Mouse (Mus musculus): ENCODE results near the gene Fbxw5.

Gene Fbxw5

DNA sequence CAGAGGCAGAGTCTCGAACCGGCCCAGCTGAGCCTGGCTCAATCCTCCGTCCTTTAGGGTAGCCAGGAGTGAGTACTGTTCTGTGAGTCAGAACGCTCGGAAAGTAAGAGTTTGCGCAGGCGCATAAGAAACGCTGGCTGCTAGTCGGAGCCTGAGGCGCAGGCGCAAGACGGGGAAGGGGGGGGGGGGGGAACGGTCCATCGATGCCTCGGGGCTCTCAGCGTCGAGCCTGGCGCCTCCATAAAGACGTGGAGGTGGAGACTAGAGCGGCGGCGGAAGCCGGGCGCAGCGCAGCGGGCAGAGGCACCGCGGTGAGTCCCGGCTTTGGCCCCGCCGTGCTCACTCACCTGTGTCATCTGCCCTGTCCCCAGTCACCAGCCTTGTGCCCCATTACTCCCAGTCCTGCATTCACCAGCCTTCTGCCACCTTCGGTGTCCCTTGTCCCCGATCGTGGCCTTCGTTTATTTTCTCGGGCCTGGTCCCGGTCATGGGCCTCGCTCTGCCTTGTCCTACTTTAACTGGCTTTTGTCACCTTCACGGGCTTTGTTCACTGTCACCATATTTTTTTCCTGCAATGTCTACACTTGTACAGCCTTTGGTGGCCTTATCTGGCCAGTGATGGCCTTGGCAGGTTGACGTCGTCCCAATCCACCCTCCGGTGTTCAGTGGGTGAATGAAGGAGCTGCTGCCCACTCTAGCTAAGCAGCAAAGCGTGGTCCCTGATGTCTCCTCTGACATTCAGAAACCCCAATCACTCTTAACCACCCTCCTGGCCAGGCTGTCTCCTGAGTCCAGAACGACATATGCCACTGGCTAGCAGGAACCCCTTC is at the start of gene Fbxw5:
Gene Fbxw5, plus strand, starts transcription at position 175 of the 830 bp plus-strand sequence.
- peak; percentile 93 for DNase-seq

DNA sequence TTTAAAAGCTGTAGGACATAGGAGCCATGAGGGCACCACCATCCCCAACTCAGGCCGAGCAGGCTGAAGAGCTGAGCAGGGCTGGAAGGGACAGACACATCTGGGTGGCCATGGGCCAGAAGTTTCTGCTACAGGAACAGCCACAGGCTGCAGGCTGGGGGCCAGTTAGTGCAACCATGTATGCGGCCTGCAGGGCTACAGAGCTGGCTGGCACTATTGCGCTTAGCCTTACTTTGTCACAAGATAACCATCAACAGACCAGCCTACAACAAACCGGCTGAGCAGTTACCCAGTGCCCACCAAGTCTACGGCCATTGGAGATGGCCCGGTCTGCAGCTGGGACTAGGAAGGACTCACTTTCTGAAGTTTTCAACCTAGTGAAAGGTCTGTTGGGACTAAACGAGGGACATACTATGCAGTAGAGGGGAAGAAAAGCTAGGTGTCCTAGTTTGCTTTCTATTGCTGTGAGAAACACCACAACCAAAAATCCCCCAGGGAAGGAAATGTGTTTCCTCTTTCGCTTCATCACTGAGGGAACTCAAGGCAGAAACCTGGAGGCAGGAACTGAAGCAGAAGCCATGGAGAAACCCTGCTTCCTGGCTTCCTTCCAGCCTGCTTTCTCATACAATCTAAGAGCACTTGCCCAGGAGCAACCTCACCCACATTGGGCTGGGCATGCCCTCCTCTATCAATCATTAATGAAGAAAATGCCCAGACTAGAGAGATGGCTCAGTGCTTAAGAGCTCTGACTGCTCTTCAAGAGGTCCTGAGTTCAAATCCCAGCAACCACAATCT is 49.5 kb upstream of the Fbxw5 start:
- DNase-seq, result peak; percentile 46

DNA sequence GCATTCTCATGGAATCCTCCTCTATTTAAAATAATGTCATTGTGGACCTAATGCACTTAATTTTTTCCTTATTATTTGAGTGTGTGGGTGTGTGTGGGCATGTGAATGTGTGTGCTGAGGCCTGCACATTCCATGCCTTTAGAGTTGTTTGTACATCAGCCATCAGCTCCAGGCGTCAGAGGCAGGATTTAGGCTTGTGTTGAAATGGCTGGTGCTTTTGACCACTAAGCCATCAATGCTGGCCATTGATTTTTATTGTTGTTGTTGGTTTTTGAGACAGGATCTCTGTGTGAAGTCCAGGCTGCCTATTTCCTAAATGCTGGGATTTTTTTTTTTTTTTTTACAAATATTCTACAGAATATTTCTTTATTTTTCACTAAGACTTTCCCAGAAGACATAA is 47.6 kb upstream of the Fbxw5 start:
- DNase-seq, result no peak

DNA sequence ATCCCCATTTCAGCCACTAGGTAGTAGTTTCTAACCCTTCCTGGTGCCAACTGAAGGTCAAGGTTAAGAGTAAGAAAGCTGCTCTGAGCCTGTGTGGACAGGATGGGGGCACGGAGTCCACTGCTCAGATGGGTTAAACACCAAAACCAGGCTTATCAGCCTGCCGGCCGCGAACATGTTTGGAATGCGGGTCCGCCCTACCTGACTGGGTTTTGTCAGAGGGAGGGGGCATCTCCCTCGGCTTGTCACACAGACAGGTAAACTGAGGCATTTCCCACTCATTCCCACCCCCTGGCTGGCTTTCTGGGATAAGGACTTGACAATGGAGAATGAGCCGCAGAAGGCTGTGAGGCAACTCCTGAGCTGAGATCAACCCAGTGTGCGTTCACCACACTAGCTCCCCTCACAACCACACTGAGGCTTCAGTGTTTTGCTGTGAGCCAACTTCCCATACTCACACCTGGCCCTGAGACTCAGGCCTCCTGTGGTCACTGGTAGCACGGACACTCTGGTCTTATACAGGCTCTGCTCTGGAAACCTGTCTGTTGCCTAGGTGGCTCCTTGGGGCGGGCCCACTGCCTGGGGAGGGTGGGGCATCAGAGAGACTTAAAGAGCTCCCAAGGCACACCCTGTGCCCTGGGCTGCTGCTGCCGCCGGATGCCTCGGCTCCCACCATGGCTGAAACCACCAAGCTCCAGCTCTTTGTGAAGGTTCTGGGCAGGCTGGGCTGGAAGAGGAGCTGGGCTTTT is 44.2 kb upstream of the Fbxw5 start, which contains the start of gene Clic3:
Gene Clic3, plus strand, starts transcription at position 634 of the 749 bp plus-strand sequence.
- peak; percentile 89 for DNase-seq

DNA sequence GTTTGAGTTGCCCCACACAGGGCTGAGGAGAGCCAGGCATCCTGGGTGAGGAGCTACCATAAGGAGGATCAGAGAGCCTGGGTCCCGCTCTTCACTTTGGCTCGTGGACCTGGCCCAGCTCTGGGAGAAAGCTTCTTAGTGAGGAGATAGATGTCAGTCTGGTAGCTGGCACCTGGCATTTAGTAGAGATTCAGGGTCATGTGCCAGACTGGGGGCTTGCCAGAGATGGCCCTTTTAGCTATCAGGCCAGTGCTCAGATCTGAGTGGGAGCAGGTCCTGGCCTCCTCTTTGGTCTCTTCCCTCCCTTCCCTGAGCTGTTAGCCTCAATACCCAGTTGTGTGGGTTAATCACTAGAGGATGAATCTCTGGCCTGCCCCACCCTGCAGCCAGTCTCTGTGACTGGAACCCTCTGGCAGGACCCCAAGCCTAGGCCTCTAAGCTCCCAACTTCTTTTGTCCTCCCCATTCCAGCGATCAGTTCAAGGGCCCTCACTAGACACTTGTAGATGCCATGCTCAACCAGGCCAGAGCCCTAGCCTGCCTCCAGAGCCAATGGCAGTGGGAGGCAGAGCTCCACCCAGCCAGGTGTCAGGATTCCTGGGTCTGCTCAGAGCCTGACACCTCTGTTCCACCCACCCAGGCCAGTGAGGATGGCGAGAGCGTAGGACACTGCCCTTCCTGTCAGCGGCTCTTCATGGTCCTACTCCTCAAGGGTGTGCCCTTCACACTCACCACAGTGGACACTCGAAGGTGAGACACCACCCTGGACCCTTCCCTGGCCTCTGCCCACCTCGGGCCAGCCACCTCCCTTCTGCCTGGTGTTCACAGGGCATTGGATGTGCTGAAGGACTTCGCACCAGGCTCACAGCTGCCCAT is 43.3 kb upstream of the Fbxw5 start:
- DNase-seq, result peak; percentile 86

DNA sequence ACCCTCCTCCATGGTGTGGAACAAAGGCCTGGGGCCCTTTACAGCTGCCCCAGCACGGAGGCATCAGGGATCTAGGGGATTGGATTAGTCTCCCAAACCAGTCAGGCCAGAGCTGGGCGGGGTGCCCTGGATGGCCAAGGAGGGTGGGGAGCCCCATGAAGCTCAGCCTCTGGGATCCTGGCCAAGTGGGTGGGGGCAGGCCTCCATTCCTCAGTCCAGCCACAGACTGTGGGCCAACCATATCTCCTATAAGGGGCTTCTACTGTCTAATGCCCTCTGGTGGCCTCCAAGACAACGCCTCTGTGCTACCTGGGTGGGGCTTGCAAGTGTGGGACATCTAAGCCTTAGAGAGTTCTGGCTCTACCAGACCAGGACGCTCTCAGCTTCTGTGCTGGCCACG is 41.6 kb upstream of the Fbxw5 start:
- peak; percentile 81 for DNase-seq

DNA sequence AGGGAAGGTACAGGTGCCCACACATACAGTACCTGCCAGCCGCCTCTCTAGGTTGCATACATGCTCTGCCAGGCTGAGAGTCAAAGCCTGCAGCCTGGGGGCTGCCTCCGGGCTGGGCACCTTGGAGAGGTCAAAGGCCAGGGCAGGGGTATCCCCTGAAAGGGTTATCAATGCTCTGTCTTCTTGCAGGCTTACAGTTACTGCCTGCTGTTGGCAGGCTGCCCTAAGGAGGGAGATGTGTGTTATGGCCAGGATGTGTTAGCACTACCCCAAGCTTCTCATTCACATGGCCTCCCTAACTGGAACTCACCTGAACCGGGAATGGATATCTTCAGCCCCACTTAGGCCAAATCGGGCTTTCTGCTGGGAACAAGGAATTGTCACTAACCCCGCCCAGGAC is 40.4 kb upstream of the Fbxw5 start:
- no peak for DNase-seq

DNA sequence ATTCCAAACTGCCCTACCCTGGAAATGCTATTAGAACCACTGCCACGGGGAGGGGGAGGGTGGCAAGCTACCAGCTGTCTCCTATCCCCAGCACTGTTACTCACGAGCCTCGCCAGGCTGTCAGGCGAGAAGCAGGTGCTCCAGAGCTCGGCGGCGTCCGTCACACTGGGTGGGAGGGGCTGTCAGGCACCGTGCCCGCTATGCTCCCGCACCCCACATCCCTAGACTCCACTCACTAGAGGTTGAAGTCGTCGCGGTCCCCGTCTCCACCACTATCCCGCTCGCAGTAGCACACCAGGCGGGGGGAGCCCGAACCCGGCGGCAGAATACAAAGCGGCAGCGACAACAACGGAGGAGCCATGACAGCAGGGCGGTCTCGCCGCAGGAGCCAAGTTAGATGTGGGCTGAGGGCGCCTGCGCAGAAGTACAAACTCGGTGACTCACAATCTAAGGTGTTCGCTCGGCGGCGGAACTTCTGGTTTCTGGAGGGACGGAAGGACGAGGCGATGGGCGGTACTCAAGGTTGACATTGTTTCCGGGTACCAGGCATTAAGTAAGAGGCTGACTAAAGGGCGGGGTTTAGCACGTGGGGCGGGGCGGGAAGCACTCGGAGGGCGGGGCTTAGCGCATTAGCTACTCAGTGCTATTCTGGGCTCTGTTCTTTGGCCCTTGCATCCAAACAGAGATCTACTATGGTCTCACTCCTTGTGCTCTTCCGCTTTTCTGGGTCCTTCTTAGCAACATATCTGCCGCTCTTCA is 39.8 kb upstream of the Fbxw5 start, which contains the start of gene Paxx:
Gene Paxx, minus strand, starts transcription at position 544 of the 759 bp plus-strand sequence.
- DNase-seq, result peak; percentile 98

DNA sequence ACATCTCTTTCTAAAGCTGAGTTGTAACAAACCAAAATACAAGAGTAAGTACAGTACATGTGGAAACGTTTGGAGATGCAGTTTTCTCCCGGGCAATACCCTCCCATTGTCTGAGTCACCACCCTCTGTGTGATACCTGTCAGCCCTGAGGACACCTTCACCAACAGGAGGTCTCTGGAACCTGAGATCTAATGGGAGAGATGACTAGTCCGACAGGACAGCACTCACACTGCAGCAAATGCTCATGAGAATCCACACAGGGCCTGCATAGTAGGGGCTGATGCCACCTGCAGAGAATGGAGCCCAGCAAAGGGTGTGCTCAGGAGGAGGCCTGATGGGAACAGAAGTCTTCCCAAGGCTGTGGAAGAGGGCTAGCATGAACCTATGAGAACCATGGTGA is 39.1 kb upstream of the Fbxw5 start:
- no peak for DNase-seq

DNA sequence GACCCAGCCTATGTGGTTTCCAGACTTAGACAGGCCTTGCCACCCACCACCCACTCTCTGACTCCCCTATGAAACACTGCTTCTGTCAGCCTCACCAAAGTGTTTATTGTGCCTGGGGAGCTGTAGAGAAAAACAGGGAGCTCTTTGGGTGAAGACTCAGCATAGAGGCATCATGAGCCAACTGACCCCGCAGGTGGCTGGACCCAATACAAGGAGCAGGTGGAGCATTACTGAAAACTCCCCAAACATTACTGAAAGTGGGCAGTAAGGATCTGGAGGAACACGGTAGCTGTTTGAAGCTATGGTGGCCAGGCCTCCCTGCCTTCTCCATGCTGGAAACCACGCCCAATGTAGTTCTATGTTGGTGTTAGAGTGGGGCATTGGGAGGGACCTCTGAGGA is 36.9 kb upstream of the Fbxw5 start:
- DNase-seq, result no peak

DNA sequence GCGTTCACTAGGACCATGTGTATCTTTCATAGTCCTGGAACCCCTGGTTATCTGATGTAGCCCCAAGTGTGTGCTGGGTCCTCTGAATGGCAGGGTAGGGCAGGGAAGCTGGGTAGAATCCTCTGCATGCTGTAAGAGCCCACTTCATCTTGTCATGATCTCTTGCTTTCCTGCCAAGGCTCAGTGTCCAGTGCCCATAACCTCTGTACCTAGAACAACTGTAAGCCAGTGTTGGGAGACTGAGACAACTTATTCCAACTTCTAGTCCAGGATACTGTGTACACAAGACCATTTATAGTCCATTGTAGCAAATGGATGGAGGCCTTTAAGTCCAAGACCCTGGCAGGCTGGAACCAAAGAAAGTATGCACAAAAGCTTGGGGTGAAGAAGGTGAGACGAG is 35.3 kb upstream of the Fbxw5 start:
- no peak for DNase-seq

DNA sequence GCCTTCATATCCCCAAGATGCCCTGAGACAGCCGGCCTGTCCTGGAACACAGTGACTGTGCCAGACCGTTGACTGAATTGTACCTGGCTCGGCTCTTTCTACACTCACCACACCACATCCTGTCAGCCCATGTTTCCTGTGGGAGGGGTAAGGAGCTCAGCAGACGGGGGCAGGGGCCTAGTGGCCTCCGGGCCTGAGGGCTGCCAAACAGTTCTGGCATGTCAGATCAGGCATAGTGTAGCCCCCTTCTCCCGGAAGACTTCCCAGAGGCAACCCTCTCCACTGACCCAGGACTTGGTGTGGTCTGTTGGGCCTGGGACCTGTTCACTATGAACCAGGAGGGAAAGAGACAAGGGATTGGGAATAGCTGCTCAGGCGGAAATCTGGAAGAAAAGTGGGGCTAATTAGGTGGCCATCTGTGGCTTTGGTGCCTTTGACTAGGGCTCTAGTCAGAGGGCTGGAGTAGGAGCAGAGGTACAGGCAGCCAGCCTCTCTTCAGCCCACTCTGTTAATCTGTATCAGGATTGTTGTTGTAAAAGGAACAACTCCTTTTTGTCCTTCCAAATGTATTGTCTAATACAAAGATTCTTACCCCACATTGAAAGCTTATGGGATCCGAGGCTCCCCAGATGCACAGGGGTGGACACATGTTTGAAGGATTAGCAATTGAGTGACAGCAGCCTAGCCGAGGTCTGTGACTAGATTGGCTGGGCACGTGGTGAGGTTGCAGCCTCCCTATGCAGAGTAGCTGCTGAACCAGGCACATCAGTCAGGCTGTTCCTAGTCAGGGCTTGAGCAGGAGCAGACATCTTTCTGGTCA is 34.5 kb upstream of the Fbxw5 start:
- peak; percentile 35 for DNase-seq

DNA sequence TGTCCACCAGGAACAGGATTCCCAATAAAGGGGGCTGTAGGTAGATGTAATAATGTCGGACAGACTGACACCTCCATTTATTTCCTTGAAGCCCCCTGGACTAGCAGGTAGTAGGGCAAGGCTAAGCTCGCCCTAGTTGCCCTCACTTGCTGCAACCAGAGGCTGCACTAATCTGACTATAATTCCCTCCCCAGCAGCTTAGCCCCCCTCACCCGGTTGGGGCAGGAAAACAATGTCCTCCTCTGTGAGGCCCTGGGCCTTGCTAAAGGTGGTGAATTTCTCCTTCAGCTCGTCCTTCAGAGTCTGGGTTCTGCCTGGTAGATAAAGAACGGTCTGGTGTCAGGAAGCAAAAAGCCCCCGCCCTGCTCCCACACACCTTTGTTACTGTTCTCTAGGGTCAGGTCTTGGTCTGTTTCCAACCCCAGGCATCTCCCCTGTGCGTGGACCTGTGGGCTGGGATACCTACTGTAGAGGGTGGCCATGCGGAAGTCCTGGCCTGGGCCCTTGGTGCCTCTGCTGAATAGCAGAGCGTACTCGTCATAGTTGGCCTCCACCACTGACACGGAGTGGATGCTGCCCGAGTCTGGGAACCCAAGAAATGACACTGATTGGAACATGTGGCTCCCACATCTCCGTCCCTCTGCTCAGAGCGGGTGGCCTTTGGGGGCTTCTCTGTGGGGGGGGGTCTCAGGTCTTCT is 32.8 kb upstream of the Fbxw5 start:
- DNase-seq, result no peak

DNA sequence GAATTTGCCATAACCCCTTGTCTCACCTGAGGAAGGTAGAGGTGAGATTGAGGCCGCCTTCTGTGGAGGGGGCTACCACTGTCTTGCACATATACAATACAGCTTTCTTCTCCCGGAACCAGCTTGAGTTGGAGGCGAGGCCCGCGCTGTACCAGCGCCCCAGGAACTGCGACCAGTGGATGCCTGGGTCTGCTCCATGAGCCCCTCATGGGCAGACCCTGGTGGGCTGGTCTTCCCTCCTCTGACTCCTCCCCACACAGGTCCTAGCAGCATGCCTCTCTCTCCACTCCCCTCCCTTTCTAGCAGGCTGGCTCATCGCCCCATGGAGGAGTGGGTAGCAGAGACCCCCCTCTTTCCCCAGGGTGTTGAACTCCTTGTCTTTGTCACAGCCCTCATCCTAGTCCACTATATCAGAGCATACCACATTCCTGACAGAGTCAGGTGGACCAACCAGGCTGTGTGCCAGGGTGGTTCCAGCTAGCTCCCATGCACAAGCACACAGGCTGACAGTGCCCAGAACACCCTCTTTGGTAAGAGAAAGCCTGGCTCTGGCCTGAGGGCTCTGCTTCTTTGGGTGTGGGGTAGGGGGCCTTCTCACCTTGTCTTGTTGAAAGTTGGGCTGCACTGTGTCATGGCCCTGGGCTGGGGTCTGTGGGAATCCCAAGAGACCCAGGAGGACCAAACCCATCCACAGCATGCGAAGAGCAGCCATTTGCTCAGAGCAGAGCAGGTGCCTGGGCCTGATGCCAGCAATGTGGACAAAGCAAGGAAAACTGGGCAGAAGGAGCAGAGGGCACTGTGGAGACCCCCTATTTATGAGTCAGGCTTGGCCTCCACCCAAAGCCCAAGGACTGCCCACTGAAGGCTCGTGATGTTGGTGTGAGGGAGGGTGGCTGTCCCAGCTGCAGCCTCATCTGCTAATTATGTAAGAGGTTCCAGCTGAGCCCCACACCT is 31.3 kb upstream of the Fbxw5 start:
- no peak for DNase-seq

DNA sequence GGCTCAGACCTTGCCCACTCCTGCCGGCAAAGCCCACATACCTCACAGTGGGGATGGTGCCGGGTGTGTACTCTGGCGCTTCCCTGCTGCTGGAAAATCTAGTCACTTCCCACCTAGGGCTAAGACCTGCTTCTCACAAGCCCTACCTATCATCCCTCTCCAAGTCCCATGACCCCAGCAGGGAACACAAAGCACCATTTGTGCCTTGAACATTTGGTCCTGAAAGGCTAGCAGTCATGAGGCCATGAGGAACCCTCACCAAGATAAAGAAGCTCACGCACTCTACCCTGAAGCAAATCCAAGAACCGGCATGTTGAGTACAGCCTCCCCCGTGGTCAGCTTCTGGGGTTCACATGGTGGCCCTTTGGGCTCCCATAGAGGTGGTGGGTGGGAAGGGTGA is 30.6 kb upstream of the Fbxw5 start, which contains the start of gene Ptgds:
Gene Ptgds, minus strand, starts transcription at position 78 of the 400 bp plus-strand sequence.
- no peak for DNase-seq

DNA sequence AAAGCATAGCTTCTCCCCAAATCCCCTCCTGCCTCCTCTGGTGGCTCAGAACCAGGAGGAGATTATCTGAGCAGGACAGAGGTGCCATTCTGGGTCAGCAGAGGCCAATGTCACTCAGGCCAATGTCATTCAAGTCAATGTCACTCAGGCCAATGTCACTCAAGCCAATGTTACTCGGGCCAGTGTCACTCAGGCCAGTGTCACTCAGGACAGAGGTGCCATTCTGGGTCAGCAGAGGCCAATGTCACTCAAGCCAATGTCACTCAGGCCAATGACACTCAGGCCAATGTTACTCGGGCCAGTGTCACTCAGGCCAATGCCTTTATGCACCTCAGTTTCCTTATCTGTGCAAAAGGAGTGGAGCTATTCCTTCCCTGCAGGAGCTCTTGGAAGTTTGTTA is 28.0 kb upstream of the Fbxw5 start:
- DNase-seq, result no peak

DNA sequence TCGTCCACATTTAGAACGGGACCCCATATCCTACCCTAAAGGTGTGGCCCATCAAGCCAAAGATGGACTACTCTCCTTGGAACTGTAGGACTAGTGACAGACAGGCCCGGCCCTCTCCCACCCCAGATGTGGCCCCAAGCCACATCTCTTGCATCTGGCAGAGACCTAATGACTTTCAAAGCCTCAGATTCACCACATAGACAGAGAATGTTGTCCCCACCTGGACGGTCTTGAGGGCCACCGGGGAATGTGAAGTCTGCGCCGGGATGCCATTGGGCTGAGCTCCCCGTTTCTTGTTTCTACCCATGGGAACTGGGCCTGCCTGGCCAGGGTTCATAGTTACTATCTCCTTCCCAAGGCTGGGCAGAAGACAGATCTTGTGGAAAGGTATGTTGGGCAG is 23.0 kb upstream of the Fbxw5 start:
- DNase-seq, result no peak

DNA sequence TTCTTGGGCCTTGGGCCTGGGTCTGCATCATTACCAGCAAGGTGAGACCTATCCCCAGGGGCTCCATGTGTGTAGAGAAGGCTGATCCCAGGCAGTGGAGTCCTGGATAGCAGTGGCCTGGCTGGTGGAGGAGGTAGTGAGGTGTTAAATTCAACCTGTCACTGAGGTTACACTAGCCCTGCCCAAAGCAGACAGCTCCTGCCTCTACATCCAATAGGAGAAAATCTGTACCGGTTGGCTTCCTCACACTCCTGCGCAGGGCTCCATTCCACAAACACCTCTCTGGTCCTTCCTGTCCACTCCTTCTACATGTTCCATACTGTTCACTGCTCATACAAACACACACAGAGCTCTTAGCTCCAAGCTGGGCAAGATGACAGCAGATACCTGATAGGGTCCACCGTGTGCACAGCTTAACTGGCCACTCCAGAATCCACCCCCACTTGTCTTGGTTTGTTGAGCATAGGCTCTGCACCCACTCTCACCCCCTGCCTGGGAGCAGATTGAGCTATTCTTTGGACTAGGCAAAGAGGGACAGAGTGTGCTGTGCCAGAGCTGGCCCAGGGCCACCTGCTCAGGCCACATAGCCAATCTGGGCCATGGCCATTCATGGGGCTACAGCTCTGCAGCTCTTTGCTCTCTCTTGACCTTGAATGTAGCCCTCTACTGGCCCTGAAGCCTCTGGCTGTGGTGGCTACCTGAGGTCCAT is 22.4 kb upstream of the Fbxw5 start:
- DNase-seq, result no peak

All from lung, postnatal 36 days (tissue).